Mouse (Mus musculus) brain, embryonic 14.5 days (tissue): Measurements from ENCODE around the gene Ube2e2. TPM values are rescaled to one million over a fixed set of nuclear protein-coding genes. Genes with fewer than 3 reads are reported as not detected.
"Not testable (repeated sequence)": the region's sequence is repeated elsewhere in the genome, so short reads cannot be mapped to it uniquely, and the experiment has no call there.

Source experiments
- DNase-seq: peaks from one replicate; pipeline ENCODE4 v3.0.0-alpha.2; 2011; ENCODE audit warnings: low read depth
- CTCF ChIP-seq: fragments of 200-500 bp; IDR thresholded peaks from 2 replicates; pipeline ENCODE4 v1.5.1; 2012; ENCODE audit warnings: inconsistent platforms, mild to moderate bottlenecking, moderate library complexity, borderline replicate concordance; ENCODE audit not compliant: insufficient read depth, insufficient read length; ENCODE audit errors: extremely low read depth
- POLR2A ChIP-seq: fragments of 200-500 bp; IDR thresholded peaks from 2 replicates; pipeline ENCODE4 v1.6.1; 2012; ENCODE audit warnings: mild to moderate bottlenecking, inconsistent platforms, borderline replicate concordance; ENCODE audit not compliant: poor library complexity, insufficient read depth, insufficient read length, severe bottlenecking; ENCODE audit errors: extremely low read depth
- polyA plus RNA-seq: library from polyadenylated mRNA; depleted of rRNA; stranded (reverse); fragments of >200 nt; gene quantifications from 2 replicates; pipeline ENCODE4 v1.2.3, GENCODE M21; 2012

The Ube2e2 gene
- polyA plus RNA-seq, 1 experiment = 126 TPM

DNA sequence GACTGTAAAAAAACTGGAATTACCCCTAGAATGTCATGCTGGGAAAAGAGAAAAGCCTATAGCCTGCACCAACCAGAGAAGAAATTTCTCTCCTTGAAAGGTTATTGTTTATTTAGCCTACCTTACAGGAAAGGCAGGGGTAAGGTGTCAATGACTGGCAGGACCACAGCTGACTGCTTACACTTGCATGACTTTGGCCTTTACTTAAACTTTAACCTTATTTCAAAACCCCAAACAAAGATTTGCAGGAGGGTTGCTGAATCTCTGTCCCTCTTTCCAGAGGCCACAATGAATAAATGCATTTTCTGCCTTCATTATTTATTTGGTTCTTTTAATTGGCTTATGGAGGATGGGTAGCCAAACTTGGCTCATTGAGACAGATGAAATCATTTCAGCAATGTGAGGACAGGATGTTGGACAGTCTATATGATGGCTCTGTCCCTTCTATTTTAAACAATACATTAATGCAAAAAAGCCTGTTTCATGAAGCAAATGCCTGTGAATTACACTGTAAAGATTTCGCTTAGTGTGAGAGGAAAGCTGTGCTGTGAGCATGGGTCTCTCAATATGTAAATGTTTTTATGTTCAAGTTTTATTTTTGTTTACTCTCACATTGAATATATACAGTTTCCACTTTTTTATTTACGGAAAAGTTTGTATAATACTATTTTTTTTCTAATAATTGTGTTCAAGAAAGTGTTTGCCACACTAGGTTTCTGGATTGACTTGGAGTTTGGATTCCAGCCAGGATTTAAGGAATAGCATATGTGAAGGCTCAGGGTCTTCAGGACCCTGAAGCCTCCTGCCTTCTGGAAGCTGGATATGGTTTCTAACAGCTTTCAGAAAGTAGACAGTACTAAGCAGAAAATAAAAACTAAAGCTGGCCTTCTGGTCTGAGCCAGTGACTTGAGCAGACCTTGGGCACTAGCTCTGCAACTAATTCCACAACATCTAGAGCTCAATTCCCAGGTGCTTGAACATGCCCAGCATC is 173.2 kb downstream of the Ube2e2 start:
- TF ChIP-seq CTCF = no peak
- TF ChIP-seq POLR2A = no peak
- no peak for DNase-seq

DNA sequence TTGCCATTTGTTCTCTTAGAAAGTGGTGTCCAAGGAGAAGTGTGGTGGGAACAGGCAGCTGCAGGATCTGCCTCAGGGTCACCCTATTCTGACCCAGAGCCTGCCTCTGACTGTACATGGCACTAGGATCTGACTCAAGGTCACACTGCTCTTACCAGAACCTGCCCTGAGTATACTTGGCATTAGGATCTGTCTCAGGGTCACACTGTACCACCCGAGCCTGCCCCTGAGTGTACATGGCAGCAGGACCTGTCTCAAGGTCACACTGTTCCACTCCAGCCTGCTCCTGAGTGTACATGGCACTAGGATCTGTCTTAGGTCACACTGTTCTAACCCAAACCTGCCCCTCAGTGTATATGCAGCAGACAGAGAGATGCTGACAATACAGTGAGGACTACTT is 177.1 kb downstream of the Ube2e2 start:
- TF ChIP-seq POLR2A = no peak
- TF ChIP-seq CTCF = no peak
- DNase-seq = no peak

GRCm38 (mm10) chr14:18715529-18715928 is 178.5 kb downstream of the Ube2e2 start:
- TF ChIP-seq POLR2A (no peak), CTCF (no peak)
- no peak for DNase-seq

DNA sequence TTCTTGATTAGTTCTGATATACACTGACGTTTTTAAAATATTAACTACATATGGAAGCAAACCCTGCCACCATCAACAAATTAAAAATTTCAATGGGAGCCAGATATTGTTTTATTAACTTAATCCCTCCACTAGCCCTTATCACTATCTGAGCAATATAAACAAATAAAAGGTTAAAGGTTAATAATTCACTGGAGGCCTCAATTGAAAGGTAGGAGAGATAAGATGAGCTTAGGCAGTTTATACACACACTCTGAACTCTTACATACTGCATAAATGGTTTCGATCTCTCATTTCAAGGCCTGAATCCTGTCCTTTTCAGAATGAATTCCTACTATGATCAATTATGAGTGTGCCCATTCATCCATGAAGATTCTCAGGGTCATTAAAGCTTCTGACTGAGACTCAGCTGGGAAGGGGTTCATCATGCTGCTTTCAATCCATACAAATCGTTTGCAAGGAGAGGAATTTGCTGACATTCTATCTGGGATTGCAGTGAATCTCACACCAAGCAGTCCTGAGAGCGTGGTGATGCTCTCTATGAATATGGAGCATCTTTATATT is 196.3 kb downstream of the Ube2e2 start:
- DNase-seq = peak; percentile 5
- TF ChIP-seq POLR2A (no peak), CTCF (no peak)

GRCm38 (mm10) chr14:18696418-18696817 is 197.6 kb downstream of the Ube2e2 start:
- DNase-seq = not testable (repeated sequence)

- TF ChIP-seq POLR2A (no peak), CTCF (no peak)
- DNase-seq = no peak
Measured at GRCm38 (mm10) chr14:18678121-18678836, 215.8 kb downstream of the Ube2e2 start.

- no peak for DNase-seq
- TF ChIP-seq POLR2A (no peak), CTCF (no peak)
Measured at GRCm38 (mm10) chr14:18670712-18671111, 223.4 kb downstream of the Ube2e2 start.

DNA sequence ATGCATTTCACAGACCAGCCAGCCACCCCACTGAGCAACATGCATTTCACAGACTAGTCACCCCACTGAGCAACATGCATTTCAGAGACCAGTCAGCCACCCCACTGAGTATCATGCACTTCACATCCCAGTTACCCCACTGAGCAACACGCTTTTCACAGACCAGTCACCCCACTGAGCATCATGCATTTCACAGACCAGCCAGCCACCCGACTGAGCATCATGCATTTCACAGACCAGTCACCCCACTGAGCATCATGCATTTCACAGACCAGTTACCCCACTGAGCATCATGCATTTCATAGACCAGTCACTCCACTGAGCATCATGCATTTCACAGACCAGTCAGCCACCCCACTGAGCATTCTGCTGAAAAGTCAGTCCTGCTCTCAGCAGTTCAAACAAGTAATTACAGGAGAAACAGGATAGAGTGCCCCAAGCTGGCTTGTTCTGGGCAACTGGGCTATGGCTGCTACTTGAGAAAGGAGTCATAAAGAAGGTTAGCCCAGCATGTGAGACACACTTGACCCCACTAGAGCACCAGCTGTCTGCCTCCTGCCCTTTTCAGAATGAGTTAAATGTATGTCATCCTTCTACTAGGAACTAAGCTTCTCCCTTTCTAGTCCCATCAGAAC is 224.6 kb downstream of the Ube2e2 start:
- DNase-seq = peak; percentile 63
- TF ChIP-seq POLR2A = no peak
- TF ChIP-seq CTCF = no peak

- DNase-seq = not testable (repeated sequence)
Measured at GRCm38 (mm10) chr14:18668309-18668708, 225.8 kb downstream of the Ube2e2 start.

DNA sequence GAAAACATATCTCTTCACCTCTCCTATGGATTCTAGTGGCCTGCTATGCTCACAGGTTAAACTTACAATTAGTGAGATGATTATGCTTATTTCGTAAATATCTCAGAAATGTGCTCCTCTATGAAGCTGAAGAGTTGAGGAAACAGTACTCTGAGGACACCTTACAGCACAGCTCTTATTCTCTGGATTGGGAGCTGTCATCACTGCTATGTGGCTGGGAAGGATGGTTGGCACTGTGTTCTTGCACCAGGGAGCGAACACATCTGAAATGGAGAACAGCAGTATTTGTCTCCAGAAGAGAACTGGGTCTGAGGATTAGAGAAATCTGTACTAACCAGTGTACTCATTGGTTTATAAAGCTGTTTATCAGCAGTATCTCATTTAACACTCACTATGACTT is 226.3 kb downstream of the Ube2e2 start:
- TF ChIP-seq CTCF (no peak), POLR2A (no peak)
- DNase-seq = no peak

- TF ChIP-seq CTCF (no peak), POLR2A (no peak)
- no peak for DNase-seq
Measured at GRCm38 (mm10) chr14:18666251-18666650, 227.8 kb downstream of the Ube2e2 start.

- TF ChIP-seq POLR2A (no peak), CTCF (no peak)
- DNase-seq = no peak
Measured at GRCm38 (mm10) chr14:18665267-18666024, 228.6 kb downstream of the Ube2e2 start.
